Mouse (Mus musculus) hindbrain, embryonic 13.5 days (tissue): ENCODE data around the gene Arhgef3. TPM values are rescaled to one million over a fixed set of nuclear protein-coding genes. Genes with fewer than 3 reads are reported as not detected.

ENCODE experiments used
- ATAC-seq: fragments of 200-750 bp; cut with Nextera tagmentation; 2 replicates; pipeline ENCODE4 v1.8.0; 2017; ENCODE audit warnings: moderate TSS enrichment; ENCODE audit not compliant: low FRiP score
- H3K27ac ChIP-seq: fragments of 300-500 bp; sonication (generic); 2 replicates; pipeline ENCODE4 v1.5.1; 2015; ENCODE audit warnings: inconsistent platforms, mild to moderate bottlenecking, moderate library complexity
- H3K27me3 ChIP-seq: fragments of 300-500 bp; sonication (generic); 2 replicates; pipeline ENCODE4 v1.6.1; 2015; ENCODE audit warnings: mild to moderate bottlenecking, inconsistent platforms
- H3K36me3 ChIP-seq: fragments of 300-500 bp; sonication (generic); 2 replicates; pipeline ENCODE4 v1.6.1; 2015; ENCODE audit warnings: mild to moderate bottlenecking, inconsistent platforms
- H3K4me1 ChIP-seq: fragments of 300-500 bp; sonication (generic); replicated peaks from 2 replicates; pipeline ENCODE4 v1.6.1; 2015; ENCODE audit warnings: inconsistent platforms
- H3K4me2 ChIP-seq: fragments of 300-500 bp; sonication (generic); 2 replicates; pipeline ENCODE4 v1.6.1; 2015; ENCODE audit warnings: inconsistent platforms, mild to moderate bottlenecking, moderate library complexity
- H3K4me3 ChIP-seq: fragments of 300-500 bp; sonication (generic); 2 replicates; pipeline ENCODE4 v1.5.1; 2015; ENCODE audit warnings: mild to moderate bottlenecking, inconsistent platforms
- H3K9ac ChIP-seq: fragments of 300-500 bp; sonication (generic); 2 replicates; pipeline ENCODE4 v1.6.1; 2015; ENCODE audit warnings: mild to moderate bottlenecking, inconsistent platforms
- H3K9me3 ChIP-seq: fragments of 300-500 bp; sonication (generic); 2 replicates; pipeline ENCODE4 v1.6.1; 2016; ENCODE audit warnings: inconsistent platforms
- WGBS: fragments of 180-500 bp; shearing (Covaris S2); methylation state at CpG from one replicate; pipeline ENCODE4 v1.1.7; 2015; 5-methylcytosine and 5-hydroxymethylcytosine counted together
- polyA plus RNA-seq: library from polyadenylated mRNA; unstranded; fragments of >200 nt; fragmentation: Nextera tagmentation; extraction: Ambion mirVana; gene quantifications from 2 replicates; pipeline ENCODE4 v1.2.1, GENCODE M21; 2015

The Arhgef3 gene
- polyA plus RNA-seq, 1 experiment from 2014 or later = 6.2 TPM

DNA sequence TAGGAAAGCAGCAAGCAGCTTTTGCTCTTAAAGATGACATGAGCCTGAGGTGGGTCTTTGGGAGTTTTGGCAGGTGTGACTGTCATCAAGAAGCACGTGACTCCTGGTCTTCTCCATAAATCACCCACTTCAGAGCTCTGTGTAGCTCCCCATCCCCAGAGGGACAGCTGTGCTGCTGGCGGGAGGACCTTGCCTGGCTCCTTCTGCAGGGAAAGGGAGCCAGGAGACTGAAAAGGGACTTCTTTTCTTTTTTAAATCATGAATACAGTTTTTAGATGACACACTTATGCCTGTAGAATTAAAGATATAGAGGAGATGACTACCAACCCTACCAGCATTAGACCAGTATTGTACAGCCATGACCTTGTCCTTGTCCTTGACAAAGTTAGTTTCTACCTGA, 113.6 kb downstream of the Arhgef3 start:
- Histone ChIP-seq H3K9me3 (no peaks in the 10 kb centered on the region), H3K4me1 (peaks cover 12% of the 10 kb centered on the region), H3K27me3 (no peaks in the 10 kb centered on the region), H3K27ac (no peak overlapping the region), H3K36me3 (no peaks in the 10 kb centered on the region), H3K9ac (no peak overlapping the region), H3K4me3 (no peak overlapping the region), H3K4me2 (no peak overlapping the region)
- ATAC-seq = no peak
- WGBS = 75% methylated on average over 2 of the region's 2 CpGs

DNA sequence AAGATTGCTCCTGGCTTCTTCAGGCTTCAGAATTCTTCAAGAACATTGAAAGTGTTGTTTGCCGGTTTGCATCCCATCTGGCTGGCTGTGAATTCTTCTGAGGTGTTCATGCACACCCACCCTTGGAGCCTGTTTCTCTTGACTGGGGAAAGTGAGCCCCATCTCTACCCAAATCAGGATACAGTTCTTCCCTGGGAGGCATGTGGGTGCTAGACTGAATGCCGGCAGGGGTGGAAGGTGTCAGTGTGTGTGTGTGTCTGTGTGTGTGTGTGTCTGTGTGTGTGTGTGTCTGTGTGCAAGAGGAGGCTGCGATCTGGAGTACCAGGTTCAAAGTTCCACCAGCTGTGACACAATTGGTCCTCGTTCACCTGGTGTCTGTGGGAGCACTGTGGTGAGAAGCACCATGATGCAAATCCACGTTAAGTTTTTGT, 114.3 kb downstream of the Arhgef3 start:
- Histone ChIP-seq H3K4me2 (no peak overlapping the region), H3K27me3 (no peaks in the 10 kb centered on the region), H3K9ac (no peak overlapping the region), H3K27ac (no peak overlapping the region), H3K36me3 (no peaks in the 10 kb centered on the region), H3K9me3 (no peaks in the 10 kb centered on the region), H3K4me1 (peaks cover 12% of the 10 kb centered on the region), H3K4me3 (no peak overlapping the region)
- 83% methylated on average over 5 of the region's 5 CpGs for whole genome bisulfite sequencing
- ATAC-seq = no peak

DNA sequence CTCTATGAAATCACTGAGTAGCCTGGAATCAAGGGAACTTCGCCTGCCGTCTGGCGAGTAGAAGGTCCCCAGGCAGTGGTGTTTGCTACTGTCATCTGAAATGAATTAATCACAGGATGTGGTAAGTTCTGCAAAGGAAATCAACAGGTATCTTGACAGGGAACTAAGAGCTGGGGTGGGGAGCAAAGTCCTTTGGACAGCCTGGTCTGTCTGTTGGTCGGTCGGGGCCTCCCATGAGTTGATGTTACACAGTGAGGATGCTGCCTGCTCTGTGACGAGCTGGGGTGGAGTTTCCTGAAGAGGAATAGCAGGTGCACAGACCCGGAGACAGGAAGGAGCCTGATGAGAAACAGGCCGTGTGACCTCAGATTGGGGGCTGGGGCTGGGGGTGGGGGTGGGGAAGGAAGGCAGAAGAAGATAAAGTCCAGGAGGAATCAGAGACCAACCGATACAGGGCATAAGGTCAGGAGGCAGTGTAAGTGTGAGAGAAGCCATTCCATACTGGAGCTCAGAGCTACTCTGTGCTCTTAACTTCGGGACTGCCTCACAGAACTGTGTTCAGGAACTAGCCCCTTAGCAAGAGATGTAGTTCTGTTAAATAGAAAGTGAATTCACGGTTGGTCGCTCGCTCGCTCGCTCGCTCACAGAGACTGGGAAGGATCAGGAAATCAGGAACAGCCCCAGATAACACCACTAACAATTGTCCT, 114.9 kb downstream of the Arhgef3 start:
- no peak overlapping the region; the same call in 1 of the 2 replicates for H3K9ac ChIP-seq
- no peaks in the 10 kb centered on the region for H3K27me3 ChIP-seq
- no peaks in the 10 kb centered on the region for H3K36me3 ChIP-seq
- WGBS = 55% methylated on average over 16 of the region's 16 CpGs
- H3K9me3 ChIP-seq = no peaks in the 10 kb centered on the region
- H3K4me3 ChIP-seq = no peak overlapping the region
- H3K27ac ChIP-seq = no peak overlapping the region
- no peak overlapping the region for H3K4me2 ChIP-seq
- ATAC-seq = no peak
- H3K4me1 ChIP-seq = peaks cover 12% of the 10 kb centered on the region

DNA sequence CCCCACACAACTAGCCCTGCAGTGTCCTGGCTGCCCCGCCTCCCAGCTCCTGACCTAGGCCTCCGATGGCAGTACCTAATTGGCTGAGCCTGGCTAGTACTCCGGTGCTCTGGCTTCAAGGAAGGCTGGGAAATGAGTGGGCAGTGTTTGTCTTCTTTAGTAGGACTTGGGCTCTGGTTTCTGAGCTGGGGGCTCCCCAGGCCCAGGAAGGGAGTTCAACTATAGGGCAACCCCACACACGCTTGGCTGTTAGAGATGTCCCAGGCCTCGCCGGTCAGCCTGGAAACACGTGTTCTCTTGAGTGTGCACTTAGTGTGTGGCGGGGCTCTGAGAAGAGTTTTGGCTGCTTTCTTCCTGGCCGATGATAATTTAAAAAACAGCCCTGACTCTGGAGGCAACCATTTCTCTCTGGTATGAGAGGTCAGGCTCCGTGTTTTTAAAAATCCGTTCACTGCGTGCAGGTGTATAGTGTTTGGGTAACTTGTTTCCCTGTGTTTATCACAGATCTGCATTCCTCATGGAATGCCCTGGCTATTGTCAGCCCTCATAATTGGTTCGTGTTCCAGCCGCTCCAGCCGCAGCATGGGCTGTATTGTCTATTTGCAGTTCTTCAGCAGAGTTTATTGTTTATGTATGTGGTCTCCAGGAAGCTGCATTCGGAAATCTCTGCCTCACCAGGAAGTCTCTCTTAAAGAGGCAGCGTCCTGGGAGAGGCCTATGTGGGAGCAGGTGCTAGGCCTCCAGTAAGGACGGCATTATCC, 115.7 kb downstream of the Arhgef3 start:
- H3K27ac ChIP-seq = peak overlapping the region; percentile 19; the same call in 1 of the 2 replicates
- WGBS = 34% methylated on average over 18 of the region's 18 CpGs
- H3K9ac ChIP-seq = peak overlapping the region; percentile 39; the same call in 1 of the 2 replicates
- no peak overlapping the region for H3K4me2 ChIP-seq
- H3K4me1 ChIP-seq = peaks cover 12% of the 10 kb centered on the region
- no peak overlapping the region for H3K4me3 ChIP-seq
- ATAC-seq = no peak
- H3K36me3 ChIP-seq = no peaks in the 10 kb centered on the region
- H3K9me3 ChIP-seq = no peaks in the 10 kb centered on the region
- H3K27me3 ChIP-seq = no peaks in the 10 kb centered on the region

DNA sequence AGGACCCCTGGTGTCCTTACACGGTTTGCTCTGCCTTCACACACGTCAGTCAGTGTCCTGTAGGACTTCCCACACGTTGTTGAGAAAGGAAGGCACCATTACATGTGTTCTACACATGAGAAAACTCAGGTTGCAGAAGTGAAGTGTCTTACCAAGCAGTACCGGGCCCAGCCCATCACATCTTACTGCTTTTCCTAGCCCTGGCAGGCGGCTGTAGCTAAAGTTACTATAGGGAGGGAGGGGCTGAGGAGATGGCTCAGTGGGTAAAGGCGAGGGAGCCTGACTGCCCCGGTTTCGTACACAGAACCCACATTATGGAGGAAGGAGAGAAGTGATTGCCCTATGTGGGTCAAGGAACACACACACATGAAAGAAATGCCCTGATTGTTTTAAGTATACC, 116.8 kb downstream of the Arhgef3 start:
- ATAC-seq = no peak
- H3K36me3 ChIP-seq = no peaks in the 10 kb centered on the region
- H3K27ac ChIP-seq = no peak overlapping the region
- no peak overlapping the region for H3K4me2 ChIP-seq
- WGBS = 83% methylated on average over 8 of the region's 8 CpGs
- H3K9me3 ChIP-seq = no peaks in the 10 kb centered on the region
- H3K27me3 ChIP-seq = no peaks in the 10 kb centered on the region
- no peak overlapping the region for H3K9ac ChIP-seq
- H3K4me1 ChIP-seq = peaks cover 9% of the 10 kb centered on the region
- no peak overlapping the region for H3K4me3 ChIP-seq

DNA sequence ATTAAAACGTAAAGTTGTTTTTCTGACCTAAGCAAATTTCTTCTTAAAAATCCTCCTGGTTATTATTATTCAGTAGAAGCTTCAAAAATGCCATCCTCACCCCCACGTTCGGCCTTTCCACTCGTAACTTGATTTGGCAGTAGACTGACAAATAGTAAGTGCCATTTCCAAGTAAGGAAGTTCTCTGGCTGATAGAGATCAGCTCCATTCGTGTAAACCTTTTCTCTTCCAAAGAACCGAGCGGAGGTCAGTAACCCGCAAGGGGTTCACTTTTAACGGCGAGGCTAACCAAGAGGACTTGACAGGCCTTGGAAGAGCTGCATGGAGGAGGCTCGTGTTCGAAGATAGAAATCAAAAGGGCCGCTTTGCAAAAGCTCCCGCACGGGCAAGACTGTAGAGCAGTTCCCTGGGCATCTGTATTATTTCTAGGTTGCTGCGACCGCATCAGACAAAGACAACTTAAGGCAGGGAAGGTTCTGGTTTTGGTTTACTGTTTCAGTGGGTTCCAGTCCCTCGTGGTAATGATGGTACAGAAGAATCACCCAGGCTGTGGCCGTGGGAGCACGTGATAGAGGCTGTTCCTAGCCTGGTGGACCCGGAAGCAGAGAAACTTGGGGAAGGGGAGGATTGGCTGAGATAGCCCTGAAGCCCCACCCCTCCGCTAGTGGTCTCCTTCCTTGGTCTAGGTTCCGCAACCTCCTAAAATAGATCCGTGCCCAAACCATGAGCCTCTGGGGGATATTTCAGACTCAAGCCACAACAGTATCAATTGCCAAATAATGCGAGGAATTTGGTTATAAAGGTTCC, 117.5 kb downstream of the Arhgef3 start:
- no peak overlapping the region for H3K9ac ChIP-seq
- ATAC-seq = no peak
- 91% methylated on average over 25 of the region's 25 CpGs for WGBS
- no peaks in the 10 kb centered on the region for H3K36me3 ChIP-seq
- H3K9me3 ChIP-seq = no peaks in the 10 kb centered on the region
- no peak overlapping the region for H3K27ac ChIP-seq
- H3K27me3 ChIP-seq = no peaks in the 10 kb centered on the region
- H3K4me2 ChIP-seq = no peak overlapping the region
- H3K4me1 ChIP-seq = peaks cover 9% of the 10 kb centered on the region
- H3K4me3 ChIP-seq = no peak overlapping the region

DNA sequence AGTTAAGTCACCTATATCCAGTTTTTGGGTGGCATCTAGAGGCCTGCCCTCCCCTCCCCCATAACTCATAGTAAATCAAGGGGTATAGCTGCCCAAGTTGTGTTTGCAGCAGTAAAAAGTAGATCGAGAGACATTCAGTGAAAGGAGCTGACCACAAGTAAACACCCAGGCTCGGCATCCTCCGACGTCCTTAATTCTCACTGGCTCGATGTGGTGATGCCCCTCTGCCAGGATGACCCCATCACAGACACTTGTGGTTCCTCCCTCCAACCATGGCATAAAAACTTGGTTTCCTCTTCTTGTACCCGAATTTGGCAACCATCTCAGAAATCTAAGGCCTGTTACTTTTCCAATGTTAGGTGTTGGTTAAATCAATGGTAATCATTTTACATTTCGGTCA, 118.4 kb downstream of the Arhgef3 start:
- Histone ChIP-seq H3K4me1 (peaks cover 9% of the 10 kb centered on the region), H3K4me3 (no peak overlapping the region), H3K36me3 (no peaks in the 10 kb centered on the region), H3K4me2 (no peak overlapping the region), H3K9me3 (no peaks in the 10 kb centered on the region), H3K27ac (no peak overlapping the region), H3K9ac (no peak overlapping the region), H3K27me3 (no peaks in the 10 kb centered on the region)
- WGBS = 95% methylated on average over 7 of the region's 7 CpGs
- no peak for ATAC-seq

DNA sequence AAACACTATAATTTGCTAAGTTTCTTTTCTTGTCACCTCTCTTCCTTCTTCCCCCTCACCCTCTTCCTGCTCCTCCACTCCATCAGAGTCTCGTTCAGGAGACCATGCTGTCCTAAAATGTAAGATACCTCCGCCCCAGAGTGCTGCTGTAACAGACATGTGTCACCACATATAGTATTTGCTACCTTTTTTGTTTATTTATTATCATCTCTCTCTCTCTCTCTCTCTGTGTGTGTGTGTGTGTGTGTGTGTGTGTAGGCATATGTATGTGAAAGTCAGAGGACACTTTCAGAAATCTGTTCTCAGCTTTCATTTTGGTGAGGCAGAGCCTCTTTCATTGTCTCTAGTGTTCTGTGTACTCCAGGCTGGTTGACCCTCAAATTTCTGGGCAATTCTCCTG, 119.0 kb downstream of the Arhgef3 start:
- peaks cover 9% of the 10 kb centered on the region for H3K4me1 ChIP-seq
- H3K9ac ChIP-seq = no peak overlapping the region
- no peak overlapping the region for H3K27ac ChIP-seq
- 90% methylated on average over 2 of the region's 2 CpGs for WGBS
- H3K4me3 ChIP-seq = no peak overlapping the region
- H3K9me3 ChIP-seq = no peaks in the 10 kb centered on the region
- H3K36me3 ChIP-seq = no peaks in the 10 kb centered on the region
- ATAC-seq = no peak
- no peak overlapping the region for H3K4me2 ChIP-seq
- H3K27me3 ChIP-seq = no peaks in the 10 kb centered on the region

DNA sequence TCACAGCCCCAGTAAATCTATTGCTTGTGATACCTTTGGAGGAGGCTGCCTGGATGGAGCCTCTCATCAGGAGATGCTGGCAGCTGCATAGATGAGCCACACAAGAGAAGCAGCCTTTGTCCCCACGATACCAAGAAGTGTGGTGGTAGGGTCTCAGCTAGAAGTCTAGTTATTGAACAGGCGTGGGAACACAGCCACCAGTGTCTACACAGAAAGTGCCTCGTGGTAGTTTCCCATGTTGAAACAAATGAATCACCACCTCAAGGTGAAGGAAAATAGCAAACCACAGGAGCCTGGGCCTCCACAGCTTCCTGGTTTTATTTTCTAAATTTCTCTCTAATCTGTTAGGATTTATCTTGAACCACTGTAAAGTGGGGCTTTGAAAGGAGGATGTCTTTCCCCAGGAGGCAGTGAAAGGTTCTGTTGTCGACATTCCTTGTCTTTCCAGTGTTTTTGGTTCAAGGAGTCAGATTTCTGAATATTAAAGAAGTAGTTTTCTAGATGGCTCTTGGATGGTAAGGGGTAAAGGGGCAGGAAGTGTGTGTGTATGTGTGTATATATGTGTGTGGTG, 119.7 kb downstream of the Arhgef3 start:
- no peak overlapping the region for H3K4me2 ChIP-seq
- WGBS = 75% methylated on average over 4 of the region's 4 CpGs
- ATAC-seq = no peak

DNA sequence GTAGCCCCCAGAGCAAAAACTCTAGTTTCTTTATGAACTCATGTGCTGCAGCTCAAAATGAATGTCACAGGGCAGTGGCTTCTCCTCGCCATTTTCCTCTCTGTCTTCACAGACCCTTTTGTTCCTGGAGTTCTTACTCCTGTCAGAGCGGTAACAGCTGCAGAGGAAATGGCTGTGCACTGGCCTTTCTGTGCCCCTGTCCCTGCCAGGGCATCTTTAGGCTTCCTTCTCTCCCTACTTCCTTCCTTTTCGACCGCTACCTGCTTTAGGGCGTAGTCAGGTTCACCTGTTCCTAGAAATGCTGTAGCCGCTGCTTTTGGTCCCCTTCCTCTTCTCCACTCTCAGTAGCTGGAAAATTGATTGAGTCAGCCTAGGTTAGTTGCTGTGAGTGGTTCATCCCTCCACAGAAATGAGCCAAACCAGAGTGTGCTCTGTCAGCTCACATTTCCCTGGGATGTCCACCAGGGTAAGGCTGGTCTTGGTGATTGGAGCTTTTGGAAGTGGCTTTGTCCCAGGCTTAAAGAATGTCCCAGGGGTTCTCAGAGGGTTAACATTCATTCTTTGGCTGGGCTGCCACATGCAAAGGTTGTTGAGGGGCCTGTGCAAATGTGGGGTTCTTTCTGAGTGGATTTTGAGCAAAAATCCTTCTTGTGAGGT, 121.3 kb downstream of the Arhgef3 start:
- Histone ChIP-seq H3K27ac (no peak overlapping the region), H3K36me3 (no peaks in the 10 kb centered on the region), H3K27me3 (no peaks in the 10 kb centered on the region), H3K4me2 (no peak overlapping the region), H3K4me3 (no peak overlapping the region), H3K4me1 (no peaks in the 10 kb centered on the region), H3K9ac (no peak overlapping the region), H3K9me3 (no peaks in the 10 kb centered on the region)
- ATAC-seq = no peak
- 70% methylated on average over 6 of the region's 6 CpGs for WGBS

More for the DNA sequence above, 119.7 kb downstream of the Arhgef3 start:
- Histone ChIP-seq H3K9ac (no peak overlapping the region), H3K4me1 (peaks cover 9% of the 10 kb centered on the region), H3K36me3 (no peaks in the 10 kb centered on the region), H3K4me3 (no peak overlapping the region), H3K27ac (no peak overlapping the region), H3K27me3 (no peaks in the 10 kb centered on the region), H3K9me3 (no peaks in the 10 kb centered on the region)

DNA sequence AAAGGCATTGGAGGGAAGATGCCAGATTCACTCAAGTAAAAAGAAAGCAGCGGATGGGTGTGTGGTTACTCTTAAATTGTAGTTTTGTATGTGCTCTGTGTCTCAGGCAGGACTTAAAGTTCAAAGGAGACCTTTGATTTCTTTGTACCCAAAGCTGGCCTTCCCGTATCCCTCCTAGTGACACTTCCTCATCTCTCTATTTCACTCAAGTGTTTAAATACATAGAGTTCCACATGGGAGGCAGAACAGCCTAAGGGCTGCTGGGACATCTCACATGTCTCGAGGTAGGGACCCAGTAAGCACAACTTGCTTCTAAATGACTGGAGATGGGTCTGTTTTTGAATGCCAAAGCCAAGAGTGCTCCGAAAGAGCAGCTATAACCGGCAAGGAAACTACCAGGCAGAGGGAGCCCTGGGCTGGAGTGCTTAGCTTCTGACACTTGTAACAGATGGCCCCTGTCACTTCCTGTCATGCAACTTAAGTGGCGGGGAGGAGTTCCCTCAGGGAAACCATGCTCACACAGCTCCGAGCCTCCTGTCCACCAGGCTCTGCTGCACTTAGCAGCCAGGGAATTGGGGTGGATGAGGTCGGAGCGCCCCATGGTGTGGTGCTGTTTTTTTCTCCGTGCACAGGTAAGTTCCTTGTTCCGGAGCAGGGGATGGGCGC, 123.0 kb downstream of the Arhgef3 start:
- Histone ChIP-seq H3K27ac (no peak overlapping the region), H3K9me3 (no peaks in the 10 kb centered on the region), H3K27me3 (no peaks in the 10 kb centered on the region), H3K36me3 (no peaks in the 10 kb centered on the region), H3K4me2 (no peak overlapping the region), H3K4me1 (no peaks in the 10 kb centered on the region), H3K4me3 (no peak overlapping the region), H3K9ac (no peak overlapping the region)
- 68% methylated on average over 12 of the region's 12 CpGs for WGBS
- ATAC-seq = no peak
